Mouse (Mus musculus) naive thymus-derived CD4-positive, alpha-beta T cell, adult 2 months (primary cell): Measurements from ENCODE around the gene Macrod2.

Experiments
- DNase-seq: peaks from one replicate; pipeline ENCODE4 v3.0.0-alpha.2; 2011; ENCODE audit warnings: low read depth

Gene Macrod2

GRCm38 (mm10) chr2:141490518-141490917 lies 1095.4 kb downstream of the Macrod2 start:
- DNase-seq, result no peak

- no peak for DNase-seq
These were observed 1110.3 kb downstream of the Macrod2 start for GRCm38 (mm10) chr2:141505451-141505850.

GRCm38 (mm10) chr2:141507929-141508897 lies 1113.1 kb downstream of the Macrod2 start:
- no peak for DNase-seq

- DNase-seq, result no peak
These were observed 1119.9 kb downstream of the Macrod2 start for GRCm38 (mm10) chr2:141514976-141515375.

GRCm38 (mm10) chr2:141522081-141522480 lies 1127.0 kb downstream of the Macrod2 start:
- no peak for DNase-seq

GRCm38 (mm10) chr2:141545877-141546276 lies 1150.8 kb downstream of the Macrod2 start:
- no peak for DNase-seq

GRCm38 (mm10) chr2:141551701-141552100 lies 1156.6 kb downstream of the Macrod2 start:
- DNase-seq, result no peak

GRCm38 (mm10) chr2:141556747-141557146 lies 1161.6 kb downstream of the Macrod2 start:
- DNase-seq, result no peak

- DNase-seq, result no peak
These were observed 1163.2 kb downstream of the Macrod2 start for GRCm38 (mm10) chr2:141558242-141558827.

GRCm38 (mm10) chr2:141565986-141566385 lies 1170.9 kb downstream of the Macrod2 start:
- no peak for DNase-seq

GRCm38 (mm10) chr2:141571360-141571759 lies 1176.3 kb downstream of the Macrod2 start:
- no peak for DNase-seq

- DNase-seq, result no peak
These were observed 1183.1 kb downstream of the Macrod2 start for GRCm38 (mm10) chr2:141578206-141578605.

- no peak for DNase-seq
These were observed 1187.3 kb downstream of the Macrod2 start for GRCm38 (mm10) chr2:141582431-141582830.

- DNase-seq, result no peak
These were observed 1187.8 kb downstream of the Macrod2 start for GRCm38 (mm10) chr2:141582933-141583332.

GRCm38 (mm10) chr2:141587290-141587689 lies 1192.2 kb downstream of the Macrod2 start:
- DNase-seq, result no peak

GRCm38 (mm10) chr2:141591326-141591725 lies 1196.2 kb downstream of the Macrod2 start:
- DNase-seq, result no peak

GRCm38 (mm10) chr2:141594811-141595210 lies 1199.7 kb downstream of the Macrod2 start:
- no peak for DNase-seq

GRCm38 (mm10) chr2:141617721-141618120 lies 1222.6 kb downstream of the Macrod2 start:
- no peak for DNase-seq

- DNase-seq, result no peak
These were observed 1223.1 kb downstream of the Macrod2 start for GRCm38 (mm10) chr2:141618257-141618656.

- no peak for DNase-seq
These were observed 1268.9 kb downstream of the Macrod2 start for GRCm38 (mm10) chr2:141664051-141664450.

- no peak for DNase-seq
These were observed 1277.7 kb downstream of the Macrod2 start for GRCm38 (mm10) chr2:141672814-141673213.

- no peak for DNase-seq
These were observed 1278.3 kb downstream of the Macrod2 start for GRCm38 (mm10) chr2:141673405-141673804.

GRCm38 (mm10) chr2:141697541-141697940 lies 1302.4 kb downstream of the Macrod2 start:
- DNase-seq, result no peak
